Mouse (Mus musculus): ENCODE measurements around the gene Zfc3h1.

GRCm38 (mm10) chr10:115350810-115351397, 33.9 kb upstream of the Zfc3h1 start:
- TF ChIP-seq CHD2 (IDR thresholded peaks at IDR 0.05; ENCODE audit: low read depth, low read length) (no peak), ZNF384 (IDR thresholded peaks at IDR 0.05; ENCODE audit: low read depth, low read length) (no peak), ZC3H11A (IDR thresholded peaks at IDR 0.05; ENCODE audit: borderline replicate concordance, low read depth, low read length) (no peak), HCFC1 (IDR thresholded peaks at IDR 0.05; ENCODE audit: borderline replicate concordance, insufficient read depth, low read length) (no peak)
